Mouse (Mus musculus) layer of hippocampus, adult 2 months (tissue): Measurements from ENCODE around the gene Jph3. TPM values are rescaled to one million over a fixed set of nuclear protein-coding genes. Genes with fewer than 3 reads are reported as not detected.

Experiments
- DNase-seq, 2 experiments: peaks; one replicate each; pipeline ENCODE4 v3.0.0; 2022; ENCODE audit warnings: low spot score in 2 of 2
- H3K27ac ChIP-seq: fragments of 200-600 bp; 2 replicates; pipeline ENCODE4 v1.8.1; 2022
- H3K4me3 ChIP-seq: fragments of 200-600 bp; 2 replicates; pipeline ENCODE4 v1.8.1; 2022; ENCODE audit warnings: mild to moderate bottlenecking
- CTCF ChIP-seq: fragments of 200-600 bp; conservative IDR thresholded peaks from 2 replicates; pipeline ENCODE4 v1.8.1; 2022; ENCODE audit warnings: antibody characterized with exemption, mild to moderate bottlenecking, moderate library complexity
- total RNA-seq, 2 experiments: library from RNA; stranded (reverse); gene quantifications; 2 replicates each; pipeline ENCODE4 v1.2.3; 2021

The Jph3 gene
- total RNA-seq, 2 experiments from 2014 or later = 318 to 346 TPM

DNA sequence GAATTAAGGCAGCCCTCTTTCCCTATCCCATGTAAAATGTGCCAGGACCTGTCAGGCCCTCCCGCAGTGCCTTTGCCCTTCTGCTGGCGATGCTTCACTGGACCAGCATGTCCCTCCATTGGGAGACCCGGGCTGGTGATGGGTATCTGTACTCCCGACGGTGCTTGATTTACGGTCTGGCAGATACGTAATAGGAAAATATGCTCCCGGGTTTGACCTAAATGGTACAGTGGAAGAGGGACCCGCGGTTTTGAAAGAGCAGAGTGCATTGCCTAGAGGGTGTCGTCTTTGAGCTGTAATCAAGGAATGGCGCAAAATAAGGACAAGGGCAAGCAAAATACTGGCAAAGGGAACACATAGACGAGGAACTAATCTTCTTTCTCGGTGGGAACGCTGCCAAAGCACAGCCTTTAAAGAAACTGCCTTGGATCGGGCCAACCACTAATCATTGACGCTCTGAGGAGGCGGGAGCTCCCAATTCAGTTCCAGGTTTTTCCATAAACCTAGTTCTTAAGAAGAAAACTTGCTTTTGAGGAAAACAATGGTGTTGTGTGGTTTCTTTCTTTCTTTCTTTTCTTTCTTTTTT lies 100.4 kb downstream of the Jph3 start:
- peak in 1 of 2 experiments; percentile 10 for DNase-seq
- Histone ChIP-seq H3K27ac (peak overlapping the region; percentile 90), H3K4me3 (peak overlapping the region; percentile 81)
- TF ChIP-seq CTCF = no peak

DNA sequence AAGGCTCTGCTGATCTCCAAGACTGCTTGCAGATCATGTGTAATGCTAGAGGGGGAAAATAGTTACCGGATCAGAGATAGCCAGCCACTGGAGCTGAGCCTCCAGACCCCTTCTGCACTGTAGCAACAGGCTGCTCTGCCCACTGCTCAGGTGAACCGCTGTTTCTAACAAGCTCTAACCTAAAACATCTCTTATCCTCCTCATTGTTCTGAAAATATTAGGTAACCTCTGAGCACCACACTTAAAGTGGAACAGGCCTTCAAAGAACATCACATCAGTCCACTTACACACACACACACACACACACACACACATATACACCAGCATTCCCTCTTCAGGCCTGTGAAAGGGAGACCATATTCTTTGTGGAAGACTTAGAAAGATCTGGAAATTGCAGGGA lies 102.6 kb downstream of the Jph3 start:
- H3K27ac ChIP-seq = no peak overlapping the region; the same call in 1 of the 2 replicates
- no peak for TF ChIP-seq CTCF
- no peak overlapping the region for H3K4me3 ChIP-seq
- no peak for DNase-seq

DNA sequence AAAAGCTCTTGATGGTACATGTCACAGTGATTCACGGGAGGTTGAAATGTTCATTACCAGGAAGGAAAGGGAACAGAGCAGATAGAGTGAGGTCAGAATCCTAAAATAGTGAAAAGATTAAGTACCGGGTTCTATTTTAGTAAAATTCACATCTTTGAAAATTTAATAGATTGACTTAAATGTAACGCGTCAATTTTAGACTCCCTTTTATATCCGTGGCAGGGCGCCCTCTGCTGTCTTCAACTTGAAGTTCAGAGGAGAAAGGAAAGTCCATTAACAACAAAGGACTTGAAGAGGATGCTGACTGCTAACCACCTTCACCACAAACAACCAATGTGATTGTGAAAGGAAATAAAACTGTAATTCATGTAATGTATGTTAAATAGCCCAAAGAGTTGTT lies 103.1 kb downstream of the Jph3 start:
- peak; percentile 63 to 84 for DNase-seq
- peak; percentile 82 for TF ChIP-seq CTCF
- Histone ChIP-seq H3K4me3 (no peak overlapping the region), H3K27ac (no peak overlapping the region; the same call in 1 of the 2 replicates)

DNA sequence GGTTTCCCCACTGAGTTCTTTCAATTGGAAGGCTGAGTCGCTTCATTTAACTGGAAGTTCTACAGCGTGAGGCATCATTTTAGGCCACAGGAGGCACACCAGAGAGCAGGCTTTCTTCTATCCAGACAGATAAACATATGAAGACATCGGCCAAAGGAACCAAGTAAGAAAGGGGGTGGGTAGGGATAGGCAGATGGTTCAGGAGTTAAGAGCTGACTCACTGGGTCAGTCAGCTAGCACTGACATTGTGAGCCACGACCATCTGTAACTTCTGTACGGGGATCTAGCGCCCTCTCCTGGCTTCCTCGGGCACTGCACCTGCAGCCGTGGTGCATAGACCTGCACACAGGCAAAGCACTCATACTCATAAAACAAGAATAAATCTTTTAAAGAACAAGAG lies 111.8 kb downstream of the Jph3 start:
- DNase-seq = peak; percentile 39 to 75
- Histone ChIP-seq H3K4me3 (no peak overlapping the region), H3K27ac (no peak overlapping the region)
- TF ChIP-seq CTCF = peak; percentile 85

DNA sequence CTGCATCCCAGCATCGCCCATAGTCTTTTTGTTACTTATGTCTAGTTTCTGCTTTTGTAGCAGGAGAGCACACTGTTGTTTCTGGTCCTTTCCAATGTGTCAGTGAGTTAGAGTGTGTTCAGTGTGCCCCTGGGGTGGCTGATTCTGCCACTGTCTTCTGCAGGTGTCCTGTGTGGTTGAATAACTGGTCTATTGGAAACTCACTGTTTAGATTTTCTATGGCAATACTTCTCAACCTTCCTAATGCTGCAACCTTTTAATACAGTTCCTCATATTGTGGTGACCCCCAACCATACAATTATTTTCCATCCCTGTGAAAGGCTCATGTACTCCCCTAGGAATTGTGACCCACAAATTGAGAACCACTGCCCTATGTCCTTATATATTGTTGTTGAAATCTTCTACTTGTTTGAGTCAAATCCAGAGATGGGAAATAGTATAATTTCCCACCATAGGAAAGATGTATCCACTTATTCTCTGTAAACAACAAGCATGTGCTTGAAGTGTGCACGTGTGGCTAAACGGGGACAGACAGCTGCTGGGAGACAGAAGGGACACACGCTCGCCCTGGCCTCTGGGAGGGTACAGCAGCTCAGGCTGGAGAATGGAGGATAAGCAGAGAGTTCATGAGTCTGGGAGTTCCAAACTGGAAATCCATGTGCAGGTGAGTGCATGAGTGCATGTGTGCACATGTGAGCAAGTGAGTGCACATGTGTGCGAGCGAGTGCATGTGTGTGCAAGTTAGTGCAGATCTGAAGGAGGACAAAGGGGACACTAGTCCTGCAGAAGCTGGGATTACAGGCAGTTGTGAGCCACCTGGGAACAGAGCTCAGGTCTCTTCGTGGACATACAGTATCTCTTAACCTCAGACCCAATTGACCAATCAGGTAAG lies 112.9 kb downstream of the Jph3 start:
- Histone ChIP-seq H3K27ac (no peak overlapping the region), H3K4me3 (no peak overlapping the region)
- no peak for TF ChIP-seq CTCF
- DNase-seq = no peak

DNA sequence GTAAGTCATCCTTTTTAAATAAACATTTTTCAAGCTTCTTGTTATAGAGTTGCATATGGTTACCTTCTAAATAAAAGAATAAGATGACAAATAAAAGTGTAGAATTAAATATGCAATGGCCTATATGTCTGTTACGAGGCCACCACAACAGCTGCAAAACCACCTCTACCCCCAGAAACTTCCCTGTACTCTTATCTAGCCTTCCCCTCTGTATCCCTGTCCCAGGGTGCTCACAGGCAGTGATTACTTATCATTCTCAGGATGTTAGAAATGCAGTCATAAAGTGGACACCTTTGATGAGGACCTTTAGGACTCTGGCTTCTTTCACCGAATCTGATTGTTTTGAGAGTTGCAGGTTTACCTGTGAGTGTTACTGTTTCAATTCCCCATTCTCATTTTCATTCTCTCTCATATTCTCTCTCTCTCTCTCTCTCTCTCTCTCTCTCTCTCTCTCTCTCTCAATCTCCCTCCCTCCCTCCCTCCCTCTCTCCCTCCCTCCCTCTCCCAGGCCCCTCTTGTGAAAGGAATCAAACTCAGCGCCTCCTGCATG lies 113.8 kb downstream of the Jph3 start:
- Histone ChIP-seq H3K27ac (no peak overlapping the region), H3K4me3 (no peak overlapping the region)
- DNase-seq = no peak
- no peak for TF ChIP-seq CTCF

Other genes with a start within 250 kb of the Jph3 start
- gene 1700018B08Rik, start 185.3 kb upstream of the Jph3 start, total RNA-seq = not detected
- 100 to 1,000 TPM; 110 to 116 TPM for gene Fbxo31, start 150.8 kb upstream of the Jph3 start, total RNA-seq
- gene Map1lc3b, start 139.3 kb upstream of the Jph3 start, total RNA-seq = 100 to 1,000 TPM; 166 to 172 TPM
- 10 to 100 TPM; 92.5 to 93.2 TPM for gene Zcchc14, start 76.7 kb upstream of the Jph3 start, total RNA-seq
- 10 to 100 TPM; 28.5 to 36.2 TPM for gene Klhdc4, start 99.9 kb downstream of the Jph3 start, total RNA-seq
- gene Slc7a5, start 178.1 kb downstream of the Jph3 start, total RNA-seq = 10 to 100 TPM; 66.5 to 68.7 TPM
- gene Car5a, start 215.3 kb downstream of the Jph3 start, total RNA-seq = not detected
- 10 to 100 TPM; 32.7 to 61.0 TPM for gene Banp, start 220.1 kb downstream of the Jph3 start, total RNA-seq